Mouse (Mus musculus): ENCODE data around the gene Eml5.

Eml5 gene

GRCm38 (mm10) chr12:98850767-98851166 lies 50.5 kb downstream of the Eml5 start:
- ChIA-PET CTCF (interaction anchor here in 3 of 4 experiments (0.6 to 0.8 kb wide), 4 partner anchors 27 to 436 kb away, joined by 3 read pairs; no protein-coding TSS in a partner anchor), POLR2A (interaction anchor here in 1 of 4 experiments (1.0 to 1.4 kb wide), 3 partner anchors 13 to 176 kb away, joined by 3 to 4 read pairs (median 3); partner anchors contain the start of gene Eml5)

GRCm38 (mm10) chr12:98844774-98845173 lies 56.5 kb downstream of the Eml5 start:
- POLR2A ChIA-PET: interaction anchor here in 2 of 4 experiments (0.6 to 0.7 kb wide), 2 partner anchors 170 to 736 kb away, joined by 3 read pairs; no protein-coding TSS in a partner anchor
- CTCF ChIA-PET: no interaction called here

GRCm38 (mm10) chr12:98840135-98840534 lies 61.1 kb downstream of the Eml5 start:
- POLR2A ChIA-PET: no interaction called here
- CTCF ChIA-PET: no interaction called here

GRCm38 (mm10) chr12:98837940-98838339 lies 63.3 kb downstream of the Eml5 start:
- ChIA-PET CTCF (no interaction called here), POLR2A (interaction anchor here in 1 of 4 experiments (1.5 kb wide), 1 partner anchor 13 kb away, joined by 3 read pairs; no protein-coding TSS in a partner anchor)

GRCm38 (mm10) chr12:98835466-98835865 lies 65.8 kb downstream of the Eml5 start:
- ChIA-PET CTCF (interaction anchor here in 1 of 4 experiments (0.6 kb wide), 1 partner anchor 48 kb away, joined by 5 read pairs; no protein-coding TSS in a partner anchor), POLR2A (no interaction called here)

GRCm38 (mm10) chr12:98834879-98835278 lies 66.4 kb downstream of the Eml5 start:
- ChIA-PET POLR2A (no interaction called here), CTCF (interaction anchor here in 1 of 4 experiments (0.6 kb wide), 1 partner anchor 47 kb away, joined by 5 read pairs; no protein-coding TSS in a partner anchor)

- CTCF ChIA-PET: no interaction called here
- POLR2A ChIA-PET: no interaction called here
These were observed 67.4 kb downstream of the Eml5 start for GRCm38 (mm10) chr12:98833901-98834300.

GRCm38 (mm10) chr12:98832929-98833598 lies 68.2 kb downstream of the Eml5 start:
- POLR2A ChIA-PET: interaction anchor here in 1 of 4 experiments (0.6 kb wide), 1 partner anchor 50 kb away, joined by 3 read pairs; no protein-coding TSS in a partner anchor
- CTCF ChIA-PET: no interaction called here

GRCm38 (mm10) chr12:98831122-98831521 lies 70.2 kb downstream of the Eml5 start:
- ChIA-PET CTCF (no interaction called here), POLR2A (interaction anchor here in 1 of 4 experiments (1.3 kb wide), 1 partner anchor 96 kb away, joined by 4 read pairs; no protein-coding TSS in a partner anchor)

- CTCF ChIA-PET: interaction anchor here in 1 of 4 experiments (0.6 to 1.1 kb wide), 2 partner anchors 46 to 59 kb away, joined by 3 to 4 read pairs; no protein-coding TSS in a partner anchor
- POLR2A ChIA-PET: interaction anchor here in 1 of 4 experiments (1.3 kb wide), 1 partner anchor 16 kb away, joined by 4 read pairs; no protein-coding TSS in a partner anchor
These were observed 80.5 kb downstream of the Eml5 start for GRCm38 (mm10) chr12:98820781-98821180.

- CTCF ChIA-PET: no interaction called here
- POLR2A ChIA-PET: interaction anchor here in 2 of 4 experiments (0.6 to 1.6 kb wide), 7 partner anchors 9 to 251 kb away, joined by 3 to 4 read pairs (median 3); no protein-coding TSS in a partner anchor
These were observed 97.1 kb downstream of the Eml5 start for GRCm38 (mm10) chr12:98804078-98804748.

- ChIA-PET POLR2A (interaction anchor here in 1 of 4 experiments (0.9 kb wide), 1 partner anchor 25 kb away, joined by 4 read pairs; no protein-coding TSS in a partner anchor), CTCF (interaction anchor here in 1 of 4 experiments (0.6 kb wide), 1 partner anchor 294 kb away, joined by 3 read pairs; no protein-coding TSS in a partner anchor)
These were observed 99.0 kb downstream of the Eml5 start for GRCm38 (mm10) chr12:98802245-98802644.

- POLR2A ChIA-PET: no interaction called here
- CTCF ChIA-PET: no interaction called here
These were observed 101.0 kb downstream of the Eml5 start for GRCm38 (mm10) chr12:98800334-98800733.

GRCm38 (mm10) chr12:98795731-98796318 lies 105.5 kb downstream of the Eml5 start:
- ChIA-PET CTCF (interaction anchor here in 2 of 4 experiments (0.6 to 1.0 kb wide), 2 partner anchors 17 to 820 kb away, joined by 4 to 5 read pairs; no protein-coding TSS in a partner anchor), POLR2A (interaction anchor here in 1 of 4 experiments (0.8 to 1.5 kb wide), 2 partner anchors 9 to 21 kb away, joined by 3 to 4 read pairs; no protein-coding TSS in a partner anchor)

- POLR2A ChIA-PET: interaction anchor here in 1 of 4 experiments (3.8 kb wide), 1 partner anchor 11 kb away, joined by 13 read pairs; no protein-coding TSS in a partner anchor
- CTCF ChIA-PET: interaction anchor here in 2 of 4 experiments (0.7 to 1.1 kb wide), 3 partner anchors 40 to 156 kb away, joined by 3 to 5 read pairs (median 3); partner anchors contain the start of gene Spata7 (in 1 of the 2)
These were observed 117.0 kb downstream of the Eml5 start for GRCm38 (mm10) chr12:98784251-98784650.

GRCm38 (mm10) chr12:98779148-98779547 lies 122.1 kb downstream of the Eml5 start:
- ChIA-PET CTCF (interaction anchor here (0.5 to 1.3 kb wide), 12 partner anchors 8 to 1353 kb away, joined by 3 to 8 read pairs (median 3); no protein-coding TSS in a partner anchor), POLR2A (interaction anchor here in 2 of 4 experiments (0.8 to 3.8 kb wide), 3 partner anchors 26 to 32 kb away, joined by 3 to 10 read pairs (median 9); no protein-coding TSS in a partner anchor)

- CTCF ChIA-PET: interaction anchor here in 3 of 4 experiments (0.7 to 1.9 kb wide), 8 partner anchors 9 to 133 kb away, joined by 3 to 6 read pairs (median 4); partner anchors contain the start of gene Zc3h14 (in 1 of the 3)
- POLR2A ChIA-PET: interaction anchor here in 2 of 4 experiments (1.1 to 3.8 kb wide), 5 partner anchors 13 to 124 kb away, joined by 3 to 9 read pairs (median 5); partner anchors contain the start of gene Eml5 (in 1 of the 2)
These were observed 123.8 kb downstream of the Eml5 start for GRCm38 (mm10) chr12:98777509-98777908.

- ChIA-PET POLR2A (interaction anchor here in 1 of 4 experiments (1.2 kb wide), 1 partner anchor 11 kb away, joined by 4 read pairs; no protein-coding TSS in a partner anchor), CTCF (no interaction called here)
These were observed 135.0 kb downstream of the Eml5 start for GRCm38 (mm10) chr12:98766241-98766640.

Measured in embryonic stem cell, embryonic (primary cell).